Mouse (Mus musculus) MEL (cell line): ENCODE measurements around the gene Hsd11b2. TPM values are rescaled to one million over a fixed set of nuclear protein-coding genes. Genes with fewer than 3 reads are reported as not detected.

Source experiments
- DNase-seq: peaks from one replicate; pipeline ENCODE4 v3.0.0; 2011; ENCODE audit warnings: low read depth, low spot score
- H3K27ac ChIP-seq: 2 replicates; pipeline ENCODE4 v1.5.1; 2012; ENCODE audit warnings: low read depth, mild to moderate bottlenecking, control low read depth, low read length, moderate library complexity; ENCODE audit not compliant: control insufficient read depth
- H3K27me3 ChIP-seq, 2 experiments: fragments of 150-350 bp in 1 of 2; sonication (generic) in 1 of 2; 2 replicates each; pipeline ENCODE4 v1.6.1; 2012; ENCODE audit warnings: low read length in 2 of 2, mild to moderate bottlenecking in 2 of 2, improper control_type of control experiment in 1 of 2, moderate library complexity in 1 of 2; ENCODE audit not compliant: insufficient read depth in 2 of 2, control insufficient read depth in 1 of 2
- H3K36me3 ChIP-seq, 2 experiments: 2 replicates each; pipeline ENCODE4 v1.6.1; 2012 to 2014; ENCODE audit warnings: low read length in 2 of 2, improper control_type of control experiment in 1 of 2, inconsistent platforms in 1 of 2, mild to moderate bottlenecking in 1 of 2; ENCODE audit not compliant: insufficient read depth in 2 of 2, control insufficient read depth in 1 of 2
- H3K4me1 ChIP-seq, 2 experiments: fragments of 150-350 bp in 1 of 2; sonication (generic) in 1 of 2; 2 replicates each; pipeline ENCODE4 v1.6.1; 2012; ENCODE audit warnings: low read length in 2 of 2, improper control_type of control experiment in 1 of 2, mild to moderate bottlenecking in 1 of 2; ENCODE audit not compliant: insufficient read depth in 2 of 2, control insufficient read depth in 1 of 2
- H3K4me3 ChIP-seq, 2 experiments: fragments of 150-350 bp in 1 of 2; sonication (generic) in 1 of 2; 2 replicates each; pipeline ENCODE4 v1.5.1; 2012; ENCODE audit warnings: low read depth in 2 of 2, low read length in 2 of 2, mild to moderate bottlenecking in 2 of 2, moderate library complexity in 2 of 2, control low read depth in 1 of 2, improper control_type of control experiment in 1 of 2; ENCODE audit not compliant: control insufficient read depth in 1 of 2, insufficient read depth in 1 of 2
- H3K79me2 ChIP-seq: 2 replicates; pipeline ENCODE4 v1.6.1; 2012; ENCODE audit warnings: mild to moderate bottlenecking, low read length, moderate library complexity; ENCODE audit not compliant: control insufficient read depth, poor library complexity, insufficient read depth
- H3K9ac ChIP-seq: 2 replicates; pipeline ENCODE4 v1.6.1; 2012; ENCODE audit warnings: low read depth, mild to moderate bottlenecking, control low read depth, low read length, moderate library complexity; ENCODE audit not compliant: control insufficient read depth, poor library complexity, severe bottlenecking
- H3K9me3 ChIP-seq: fragments of 150-350 bp; sonication (generic); replicated peaks from 2 replicates; pipeline ENCODE4 v1.6.1; 2012; ENCODE audit warnings: mild to moderate bottlenecking, low read length, improper control_type of control experiment, moderate library complexity; ENCODE audit not compliant: insufficient read depth
- BHLHE40 ChIP-seq: IDR thresholded peaks from 2 replicates; pipeline ENCODE4 v1.6.1; 2012; ENCODE audit warnings: low read depth, mild to moderate bottlenecking, inconsistent platforms, low read length, improper control_type of control experiment, borderline replicate concordance
- CHD1 ChIP-seq: IDR thresholded peaks from 2 replicates; pipeline ENCODE4 v1.6.1; 2012; ENCODE audit warnings: low read depth, mild to moderate bottlenecking, inconsistent platforms, low read length, improper control_type of control experiment
- CTCF ChIP-seq, 3 experiments: IDR thresholded peaks in 2 of 3; conservative IDR thresholded peaks in 1 of 3; 2 replicates each; pipeline ENCODE4 v1.5.1; 2011 to 2012; ENCODE audit warnings: low read length in 3 of 3, low read depth in 2 of 3, mild to moderate bottlenecking in 2 of 3, improper control_type of control experiment in 1 of 3, inconsistent platforms in 1 of 3, mixed read lengths in 1 of 3, moderate library complexity in 1 of 3; ENCODE audit not compliant: control insufficient read depth in 1 of 3, insufficient read depth in 1 of 3, poor library complexity in 1 of 3, severe bottlenecking in 1 of 3
- ELF1 ChIP-seq: IDR thresholded peaks from 2 replicates; pipeline ENCODE4 v1.6.1; 2014; ENCODE audit warnings: low read depth, mild to moderate bottlenecking, inconsistent platforms, low read length, improper control_type of control experiment, moderate library complexity
- ETS1 ChIP-seq: IDR thresholded peaks from 2 replicates; pipeline ENCODE4 v1.6.1; 2012; ENCODE audit warnings: low read depth, mild to moderate bottlenecking, inconsistent platforms, low read length, improper control_type of control experiment, moderate library complexity
- GATA1 ChIP-seq: IDR thresholded peaks from 2 replicates; pipeline ENCODE4 v1.6.1; 2011; ENCODE audit warnings: low read depth, low read length, improper control_type of control experiment
- JUND ChIP-seq: IDR thresholded peaks from 2 replicates; pipeline ENCODE4 v1.6.1; 2011; ENCODE audit warnings: low read depth, mild to moderate bottlenecking, improper control_type of control experiment, low read length
- KAT2A ChIP-seq: conservative IDR thresholded peaks from 2 replicates; pipeline ENCODE4 v1.6.1; 2012; ENCODE audit warnings: low read depth, low read length, improper control_type of control experiment, inconsistent platforms
- MAFK ChIP-seq: IDR thresholded peaks from 2 replicates; pipeline ENCODE4 v1.6.1; 2011; ENCODE audit warnings: low read depth, mild to moderate bottlenecking, low read length, improper control_type of control experiment, borderline replicate concordance
- MAZ ChIP-seq: IDR thresholded peaks from 2 replicates; pipeline ENCODE4 v1.6.1; 2012; ENCODE audit warnings: low read depth, mild to moderate bottlenecking, inconsistent platforms, low read length, improper control_type of control experiment
- MEF2A ChIP-seq: IDR thresholded peaks from 2 replicates; pipeline ENCODE4 v1.6.1; 2014; ENCODE audit warnings: low read depth, mild to moderate bottlenecking, inconsistent platforms, low read length, improper control_type of control experiment; ENCODE audit not compliant: poor library complexity, insufficient replicate concordance, severe bottlenecking; ENCODE audit errors: extremely low read depth
- MYB ChIP-seq: IDR thresholded peaks from 2 replicates; pipeline ENCODE4 v1.6.1; 2011; ENCODE audit warnings: mild to moderate bottlenecking, low read depth, low read length, improper control_type of control experiment
- NRF1 ChIP-seq: IDR thresholded peaks from 2 replicates; pipeline ENCODE4 v1.6.1; 2014; ENCODE audit warnings: low read depth, mild to moderate bottlenecking, inconsistent platforms, low read length, improper control_type of control experiment, moderate library complexity; ENCODE audit not compliant: poor library complexity, insufficient read depth, severe bottlenecking
- POLR2AphosphoS2 ChIP-seq: IDR thresholded peaks from 2 replicates; pipeline ENCODE4 v1.6.1; 2011; ENCODE audit warnings: low read length, improper control_type of control experiment
- RAD21 ChIP-seq: IDR thresholded peaks from 2 replicates; pipeline ENCODE4 v1.6.1; 2011; ENCODE audit warnings: mild to moderate bottlenecking, low read depth, low read length, improper control_type of control experiment
- RCOR1 ChIP-seq: IDR thresholded peaks from 2 replicates; pipeline ENCODE4 v1.6.1; 2012; ENCODE audit warnings: low read depth, mild to moderate bottlenecking, inconsistent platforms, low read length, improper control_type of control experiment
- SIN3A ChIP-seq: IDR thresholded peaks from 2 replicates; pipeline ENCODE4 v1.6.1; 2012; ENCODE audit warnings: low read length, improper control_type of control experiment, inconsistent platforms
- SMC3 ChIP-seq: IDR thresholded peaks from 2 replicates; pipeline ENCODE4 v1.6.1; 2011; ENCODE audit warnings: low read depth, low read length, improper control_type of control experiment
- TBP ChIP-seq: IDR thresholded peaks from 2 replicates; pipeline ENCODE4 v1.8.0; 2011; ENCODE audit warnings: low read depth, low read length, improper control_type of control experiment
- TCF12 ChIP-seq: IDR thresholded peaks from 2 replicates; pipeline ENCODE4 v1.6.1; 2014; ENCODE audit warnings: low read depth, mild to moderate bottlenecking, inconsistent platforms, low read length, improper control_type of control experiment, moderate library complexity
- UBTF ChIP-seq: IDR thresholded peaks from 2 replicates; pipeline ENCODE4 v1.6.1; 2012; ENCODE audit warnings: low read depth, mild to moderate bottlenecking, inconsistent platforms, low read length, improper control_type of control experiment, moderate library complexity, borderline replicate concordance; ENCODE audit not compliant: insufficient read depth
- USF1 ChIP-seq: IDR thresholded peaks from 2 replicates; pipeline ENCODE4 v1.6.1; 2014; ENCODE audit warnings: low read depth, mild to moderate bottlenecking, inconsistent platforms, low read length, improper control_type of control experiment, moderate library complexity
- USF2 ChIP-seq, 2 experiments: IDR thresholded peaks; 2 replicates each; pipeline ENCODE4 v1.6.1; 2011 to 2012; ENCODE audit warnings: improper control_type of control experiment in 2 of 2, low read length in 2 of 2, borderline replicate concordance in 1 of 2, inconsistent platforms in 1 of 2, low read depth in 1 of 2, mild to moderate bottlenecking in 1 of 2; ENCODE audit not compliant: insufficient read depth in 1 of 2
- ZC3H11A ChIP-seq: IDR thresholded peaks from 2 replicates; pipeline ENCODE4 v1.6.1; 2012; ENCODE audit warnings: low read depth, mild to moderate bottlenecking, inconsistent platforms, low read length, improper control_type of control experiment
- ZKSCAN1 ChIP-seq: IDR thresholded peaks from 2 replicates; pipeline ENCODE4 v1.6.1; 2012; ENCODE audit warnings: low read depth, mild to moderate bottlenecking, inconsistent platforms, low read length, improper control_type of control experiment, moderate library complexity
- polyA plus RNA-seq, 2 experiments: library from polyadenylated mRNA; stranded (reverse) in 1 of 2; unstranded in 1 of 2; fragments of >175 nt in 1 of 2; fragments of >200 nt in 1 of 2; gene quantifications; 2 replicates each; pipeline versions ENCODE4 v1.2.1 to v1.2.4; 2012; ENCODE audit warnings: low replicate concordance in 2 of 2, low read depth in 1 of 2; ENCODE audit not compliant: insufficient read length in 2 of 2, insufficient read depth in 1 of 2, missing spikeins in 1 of 2
- total RNA-seq: library from RNA; depleted of rRNA; stranded (reverse); fragments of 300-350 nt; gene quantifications from 2 replicates; pipeline ENCODE4 v1.2.3, GENCODE M21; 2012

Hsd11b2 gene
- total and polyA plus RNA-seq, 3 experiments = 0.27 to 2.1 TPM; not detected in 1

- DNase-seq = no peak
- H3K9ac ChIP-seq = no peak overlapping the region
- H3K79me2 ChIP-seq = no peaks in the 10 kb centered on the region
- no peak for TF ChIP-seq UBTF
- no peak for TF ChIP-seq RCOR1
- TF ChIP-seq MYB = no peak
- TF ChIP-seq SIN3A = no peak
- TF ChIP-seq TBP = no peak
- no peak for TF ChIP-seq BHLHE40
- no peak for TF ChIP-seq GATA1
- no peak for TF ChIP-seq KAT2A
- TF ChIP-seq POLR2AphosphoS2 = no peak
- no peak for TF ChIP-seq MAFK
- no peak for TF ChIP-seq ZKSCAN1
- TF ChIP-seq TCF12 = no peak
- no peak for TF ChIP-seq JUND
- no peak for TF ChIP-seq CHD1
- TF ChIP-seq USF1 = no peak
- TF ChIP-seq RAD21 = no peak
- TF ChIP-seq, all 39 proteins: peak for 0
- Histone ChIP-seq H3K4me3 (no peak overlapping the region), H3K4me1 (peaks cover 7 to 17% of the 10 kb centered on the region in 2 experiments), H3K27me3 (no peaks in the 10 kb centered on the region), H3K27ac (no peak overlapping the region), H3K36me3 (peaks cover 0 to 5% of the 10 kb centered on the region in 2 experiments; a peak in 2 of 4 replicates), H3K9me3 (no peaks in the 10 kb centered on the region)
These were observed 4.4 kb upstream of the Hsd11b2 start for GRCm38 (mm10) chr8:105514194-105514593.

GRCm38 (mm10) chr8:105514656-105515055 lies 3.9 kb upstream of the Hsd11b2 start:
- TF ChIP-seq ETS1 (no peak), USF2 (IDR thresholded peaks at IDR 0.05; ENCODE audit: borderline replicate concordance in 1 of 2, insufficient read depth in 1 of 2, low read depth in 1 of 2, low read length in 2 of 2) (no peak), MEF2A (no peak), GATA1 (no peak), ELF1 (no peak), UBTF (no peak), RAD21 (no peak), ZKSCAN1 (no peak), SMC3 (no peak), NRF1 (no peak), MAZ (no peak), JUND (no peak), ZC3H11A (no peak), BHLHE40 (no peak), CTCF (IDR thresholded peaks at IDR 0.05 in 2 of 3, conservative IDR thresholded peaks at IDR 0.05 in 1 of 3; ENCODE audit: control insufficient read depth in 1 of 3, insufficient read depth in 1 of 3, low read depth in 2 of 3, low read length in 3 of 3, poor library complexity in 1 of 3, severe bottlenecking in 1 of 3) (no peak), TCF12 (no peak), KAT2A (no peak)
- Histone ChIP-seq H3K4me3 (no peak overlapping the region), H3K36me3 (peaks cover 0 to 5% of the 10 kb centered on the region in 2 experiments; a peak in 2 of 4 replicates), H3K9ac (no peak overlapping the region), H3K9me3 (no peaks in the 10 kb centered on the region), H3K27me3 (no peaks in the 10 kb centered on the region), H3K27ac (no peak overlapping the region), H3K79me2 (no peaks in the 10 kb centered on the region), H3K4me1 (peaks cover 7 to 18% of the 10 kb centered on the region in 2 experiments)
- no peak for DNase-seq
